Mouse (Mus musculus) gastrocnemius, postnatal 36 days (tissue): Measurements from ENCODE around the gene Tmem222. TPM values are rescaled to one million over a fixed set of nuclear protein-coding genes. Genes with fewer than 3 reads are reported as not detected.

ENCODE experiments used
- DNase-seq, 2 experiments: peaks; one replicate each; pipeline ENCODE4 v3.0.0; 2022
- intact Hi-C: fragments of 180-260 bp; cut with DNase I; formaldehyde crosslinking; loops from one replicate; pipeline ENCODE4 v1.15.1; 2025
- total RNA-seq, 2 experiments: library from RNA; stranded (reverse); gene quantifications; 2 replicates each; pipeline ENCODE4 v1.2.3; 2021

The Tmem222 gene
- total RNA-seq, 2 experiments from 2014 or later = 20.9 to 22.5 TPM

- DNase-seq = no peak
- intact Hi-C loops = no loop called here
Measured at GRCm38 (mm10) chr4:133286476-133287077, 9.0 kb upstream of the Tmem222 start.

- DNase-seq = no peak
- intact Hi-C loops = no loop called here
Measured at GRCm38 (mm10) chr4:133285950-133286349, 8.4 kb upstream of the Tmem222 start.

GRCm38 (mm10) chr4:133285299-133285698, 7.7 kb upstream of the Tmem222 start:
- intact Hi-C loops = no loop called here
- DNase-seq = no peak

- intact Hi-C loops = no loop called here
Measured at GRCm38 (mm10) chr4:133282656-133283055, 5.1 kb upstream of the Tmem222 start.

GRCm38 (mm10) chr4:133281951-133282481, 4.4 kb upstream of the Tmem222 start:
- intact Hi-C loops = no loop called here
- no peak for DNase-seq

More at GRCm38 (mm10) chr4:133282656-133283055, 5.1 kb upstream of the Tmem222 start:
- no peak for DNase-seq

GRCm38 (mm10) chr4:133281513-133281912, 3.9 kb upstream of the Tmem222 start:
- no peak for DNase-seq
- intact Hi-C loops = no loop called here

GRCm38 (mm10) chr4:133278482-133278881, 890 bp upstream of the Tmem222 start:
- intact Hi-C loops = no loop called here
- no peak for DNase-seq

GRCm38 (mm10) chr4:133278067-133278466, 475 bp upstream of the Tmem222 start:
- no peak for DNase-seq
- intact Hi-C loops = no loop called here

GRCm38 (mm10) chr4:133270929-133271328, 6.7 kb downstream of the Tmem222 start:
- intact Hi-C loops = no loop called here
- no peak for DNase-seq

- no peak for DNase-seq
- intact Hi-C loops = no loop called here
Measured at GRCm38 (mm10) chr4:133269596-133269995, 8.0 kb downstream of the Tmem222 start.

GRCm38 (mm10) chr4:133268931-133269330, 8.7 kb downstream of the Tmem222 start:
- no peak for DNase-seq
- intact Hi-C loops = no loop called here

GRCm38 (mm10) chr4:133266248-133266880, 11.2 kb downstream of the Tmem222 start:
- intact Hi-C loops = no loop called here
- DNase-seq = no peak

- intact Hi-C loops = no loop called here
- DNase-seq = no peak
Measured at GRCm38 (mm10) chr4:133265759-133266158, 11.8 kb downstream of the Tmem222 start.

- no peak for DNase-seq
- intact Hi-C loops = no loop called here
Measured at GRCm38 (mm10) chr4:133265297-133265696, 12.3 kb downstream of the Tmem222 start.

GRCm38 (mm10) chr4:133264559-133264958, 13.0 kb downstream of the Tmem222 start:
- no peak for DNase-seq
- intact Hi-C loops = no loop called here

- DNase-seq = peak in 1 of 2 experiments; percentile 3
- intact Hi-C loops = no loop called here
Measured at GRCm38 (mm10) chr4:133263756-133264155, 13.8 kb downstream of the Tmem222 start.

- intact Hi-C loops = no loop called here
- DNase-seq = peak in 1 of 2 experiments; percentile 3
Measured at GRCm38 (mm10) chr4:133262882-133263281, 14.7 kb downstream of the Tmem222 start, which contains the start of gene Sytl1. Sytl1 (minus strand) TSS chr4:133263113.

- intact Hi-C loops = no loop called here
- DNase-seq = no peak
Measured at GRCm38 (mm10) chr4:133262375-133262765, 15.2 kb downstream of the Tmem222 start.

GRCm38 (mm10) chr4:133261641-133262374, 15.8 kb downstream of the Tmem222 start:
- intact Hi-C loops = no loop called here
- DNase-seq = peak in 1 of 2 experiments; percentile 3

GRCm38 (mm10) chr4:133257798-133258408, 19.7 kb downstream of the Tmem222 start:
- intact Hi-C loops = no loop called here
- DNase-seq = no peak

GRCm38 (mm10) chr4:133257230-133257629, 20.4 kb downstream of the Tmem222 start:
- DNase-seq = peak in 1 of 2 experiments; percentile 2
- intact Hi-C loops = no loop called here
